Mouse (Mus musculus): ENCODE data around the gene Zswim7. TPM values are rescaled to one million over a fixed set of nuclear protein-coding genes. Genes with fewer than 3 reads are reported as not detected.
"Not testable (repeated sequence)": the region's sequence is repeated elsewhere in the genome, so short reads cannot be mapped to it uniquely, and the experiment has no call there.

Gene Zswim7
- polyA plus RNA-seq, 1 experiment, result 17.4 TPM

GRCm38 (mm10) chr11:62298883-62299282 is 17.7 kb upstream of the Zswim7 start:
- Histone ChIP-seq H3K4me1 (ENCODE audit: control insufficient read depth, insufficient read depth, insufficient read length, low read length) (no peaks in the 10 kb centered on the region), H3K27me3 (ENCODE audit: control insufficient read depth, insufficient read depth, low read length) (no peaks in the 10 kb centered on the region), H3K27ac (ENCODE audit: insufficient read depth, low read depth, low read length) (no peak overlapping the region), H3K4me3 (ENCODE audit: low read depth, low read length) (no peak overlapping the region), H3K36me3 (ENCODE audit: control insufficient read depth, insufficient read depth, low read length) (peaks cover 38% of the 10 kb centered on the region)
- TF ChIP-seq POLR2A (IDR thresholded peaks at IDR 0.05; ENCODE audit: low read depth, low read length) (no peak), CTCF (IDR thresholded peaks at IDR 0.05; ENCODE audit: extremely low read depth, insufficient read length, insufficient replicate concordance, low read depth, low read length) (no peak)
- 90% methylated on average over 6 of the region's 6 CpGs for WGBS

DNA sequence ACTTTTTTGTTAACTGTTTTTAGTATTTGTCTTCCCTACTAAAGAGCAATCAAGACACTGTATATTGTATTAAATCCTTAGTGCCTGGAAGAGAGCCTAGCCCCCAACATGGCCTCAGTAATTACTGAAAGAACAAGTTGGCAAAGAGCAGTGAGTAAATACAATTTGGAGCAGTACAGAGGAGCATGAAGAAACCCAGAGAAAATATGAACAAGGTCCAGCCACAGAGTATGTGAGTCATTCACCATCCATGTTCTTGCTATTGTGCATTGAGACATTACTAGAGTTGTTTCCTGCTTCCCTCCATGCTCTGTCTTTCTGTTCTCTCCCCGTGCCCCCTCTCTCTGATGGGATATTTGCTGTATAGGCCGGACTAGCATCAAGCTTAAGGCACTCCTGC is 12.9 kb upstream of the Zswim7 start:
- Histone ChIP-seq H3K4me3 (ENCODE audit: low read depth, low read length) (no peak overlapping the region), H3K4me1 (ENCODE audit: control insufficient read depth, insufficient read depth, insufficient read length, low read length) (no peaks in the 10 kb centered on the region), H3K27me3 (ENCODE audit: control insufficient read depth, insufficient read depth, low read length) (no peaks in the 10 kb centered on the region), H3K27ac (ENCODE audit: insufficient read depth, low read depth, low read length) (no peak overlapping the region), H3K36me3 (ENCODE audit: control insufficient read depth, insufficient read depth, low read length) (peaks cover 30% of the 10 kb centered on the region)
- WGBS, result 78% methylated on average over 2 of the region's 2 CpGs
- TF ChIP-seq POLR2A (IDR thresholded peaks at IDR 0.05; ENCODE audit: low read depth, low read length), result no peak
- no peak for TF ChIP-seq CTCF (IDR thresholded peaks at IDR 0.05; ENCODE audit: extremely low read depth, insufficient read length, insufficient replicate concordance, low read depth, low read length)

DNA sequence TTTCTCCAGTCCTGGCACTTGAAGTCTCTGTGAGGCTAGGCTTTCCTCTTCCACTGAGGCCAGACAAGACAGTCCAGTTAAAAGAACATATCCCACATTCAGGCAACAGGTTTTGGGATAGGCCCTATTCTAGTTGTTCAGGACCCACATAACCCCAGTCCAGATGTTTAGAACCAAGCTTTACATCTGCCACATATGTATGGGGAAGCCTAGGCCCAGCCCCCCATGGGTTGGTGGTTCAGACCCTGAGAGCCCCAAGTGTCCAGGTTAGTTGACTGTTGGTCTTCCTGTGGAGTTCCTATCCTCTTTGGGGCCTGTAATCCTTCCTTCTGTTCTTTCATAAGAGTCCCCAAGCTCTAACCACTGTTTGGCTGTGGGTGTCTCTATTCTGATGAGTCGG is 6.5 kb upstream of the Zswim7 start:
- Histone ChIP-seq H3K4me1 (ENCODE audit: control insufficient read depth, insufficient read depth, insufficient read length, low read length) (no peaks in the 10 kb centered on the region), H3K27me3 (ENCODE audit: control insufficient read depth, insufficient read depth, low read length) (no peaks in the 10 kb centered on the region), H3K4me3 (ENCODE audit: low read depth, low read length) (no peak overlapping the region), H3K36me3 (ENCODE audit: control insufficient read depth, insufficient read depth, low read length) (peaks cover 39% of the 10 kb centered on the region), H3K27ac (ENCODE audit: insufficient read depth, low read depth, low read length) (no peak overlapping the region)
- no peak for TF ChIP-seq CTCF (IDR thresholded peaks at IDR 0.05; ENCODE audit: extremely low read depth, insufficient read length, insufficient replicate concordance, low read depth, low read length)
- TF ChIP-seq POLR2A (IDR thresholded peaks at IDR 0.05; ENCODE audit: low read depth, low read length), result no peak
- WGBS, result 97% methylated on average over 1 of the region's 1 CpGs

DNA sequence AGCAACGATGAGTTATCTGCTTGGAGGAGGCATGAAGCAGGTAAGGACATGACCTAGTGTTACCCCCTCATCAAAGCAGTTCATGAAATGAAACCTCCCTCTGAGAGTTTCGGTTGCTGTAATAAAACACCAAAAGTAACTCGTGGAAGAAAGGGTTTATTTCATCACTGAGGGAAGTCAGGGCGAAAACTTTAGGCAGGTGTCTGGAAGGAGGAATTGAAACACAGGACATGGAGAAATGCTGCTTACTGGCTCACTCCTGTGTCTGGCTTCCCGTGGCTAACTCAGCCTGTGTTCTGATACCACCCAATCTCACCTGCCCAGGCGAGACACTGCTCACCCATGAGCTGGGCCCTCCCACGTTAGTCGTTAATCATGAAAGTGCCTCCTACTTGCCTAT is 3.8 kb upstream of the Zswim7 start:
- peaks cover 32% of the 10 kb centered on the region for H3K36me3 ChIP-seq (ENCODE audit: control insufficient read depth, insufficient read depth, low read length)
- 79% methylated on average over 8 of the region's 8 CpGs for WGBS
- H3K27me3 ChIP-seq (ENCODE audit: control insufficient read depth, insufficient read depth, low read length), result no peaks in the 10 kb centered on the region
- no peak overlapping the region for H3K27ac ChIP-seq (ENCODE audit: insufficient read depth, low read depth, low read length)
- H3K4me3 ChIP-seq (ENCODE audit: low read depth, low read length), result no peak overlapping the region
- TF ChIP-seq CTCF (IDR thresholded peaks at IDR 0.05; ENCODE audit: extremely low read depth, insufficient read length, insufficient replicate concordance, low read depth, low read length) (no peak), POLR2A (IDR thresholded peaks at IDR 0.05; ENCODE audit: low read depth, low read length) (no peak)
- H3K4me1 ChIP-seq (ENCODE audit: control insufficient read depth, insufficient read depth, insufficient read length, low read length), result no peaks in the 10 kb centered on the region

DNA sequence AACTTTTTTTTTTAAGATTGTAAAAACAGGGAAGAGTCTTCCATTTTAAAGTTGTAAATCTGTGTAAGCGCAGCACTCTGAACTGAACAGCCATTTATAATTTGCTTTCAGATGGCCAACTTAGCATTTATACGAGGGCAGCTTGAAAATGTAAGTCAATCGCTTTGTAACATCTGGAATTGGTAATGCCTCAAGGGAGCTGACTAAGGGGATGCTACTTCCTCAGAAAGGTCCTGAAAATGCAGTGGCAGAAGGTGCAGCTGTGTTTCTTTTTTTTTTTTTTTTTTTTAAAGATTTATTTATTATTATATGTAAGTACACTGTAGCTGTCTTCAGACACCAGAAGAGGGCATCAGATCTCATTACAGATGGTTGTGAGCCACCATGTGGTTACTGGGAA is 2.8 kb upstream of the Zswim7 start:
- H3K36me3 ChIP-seq (ENCODE audit: control insufficient read depth, insufficient read depth, low read length), result peaks cover 32% of the 10 kb centered on the region
- WGBS, result 95% methylated on average over 3 of the region's 3 CpGs
- H3K4me1 ChIP-seq (ENCODE audit: control insufficient read depth, insufficient read depth, insufficient read length, low read length), result not testable (repeated sequence)

GRCm38 (mm10) chr11:62281601-62281997 is 424 bp upstream of the Zswim7 start:
- Histone ChIP-seq H3K4me1 (ENCODE audit: control insufficient read depth, insufficient read depth, insufficient read length, low read length) (peaks cover 2% of the 10 kb centered on the region; the same call in 1 of the 2 replicates), H3K27me3 (ENCODE audit: control insufficient read depth, insufficient read depth, low read length) (no peaks in the 10 kb centered on the region), H3K27ac (ENCODE audit: insufficient read depth, low read depth, low read length) (peak overlapping the region; percentile 86), H3K36me3 (ENCODE audit: control insufficient read depth, insufficient read depth, low read length) (peaks cover 21% of the 10 kb centered on the region), H3K4me3 (ENCODE audit: low read depth, low read length) (peak overlapping the region; percentile 97)
- WGBS, result 2% methylated on average over 50 of the region's 57 CpGs
- TF ChIP-seq POLR2A (IDR thresholded peaks at IDR 0.05; ENCODE audit: low read depth, low read length) (no peak), CTCF (IDR thresholded peaks at IDR 0.05; ENCODE audit: extremely low read depth, insufficient read length, insufficient replicate concordance, low read depth, low read length) (no peak)

More for the DNA sequence above, 2.8 kb upstream of the Zswim7 start:
- not testable (repeated sequence) for H3K27me3 ChIP-seq (ENCODE audit: control insufficient read depth, insufficient read depth, low read length); H3K27ac ChIP-seq (ENCODE audit: insufficient read depth, low read depth, low read length); H3K4me3 ChIP-seq (ENCODE audit: low read depth, low read length)

DNA sequence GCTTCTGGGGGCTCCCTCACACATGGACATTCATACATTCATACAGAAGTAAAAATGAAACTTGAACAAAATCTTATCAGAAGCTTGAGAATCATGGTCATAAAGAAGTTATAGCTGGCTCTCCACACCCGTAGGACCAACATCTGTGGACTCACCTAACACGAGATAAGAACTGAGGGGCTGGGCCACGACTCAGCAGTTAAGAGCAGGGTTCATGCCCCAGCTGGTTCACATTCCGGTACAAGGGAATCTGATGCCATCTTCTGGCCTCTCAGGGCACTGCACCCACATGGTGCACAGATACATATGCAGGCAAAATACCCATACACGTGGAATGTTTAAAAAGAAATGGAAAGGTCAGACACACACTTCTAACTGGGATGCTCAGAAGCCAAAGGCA is 3.1 kb downstream of the Zswim7 start:
- peaks cover 2% of the 10 kb centered on the region; the same call in 1 of the 2 replicates for H3K4me1 ChIP-seq (ENCODE audit: control insufficient read depth, insufficient read depth, insufficient read length, low read length)
- H3K27ac ChIP-seq (ENCODE audit: insufficient read depth, low read depth, low read length), result peak overlapping the region; percentile 68; the same call in 1 of the 2 replicates
- WGBS, result 5% methylated on average over 5 of the region's 5 CpGs
- H3K4me3 ChIP-seq (ENCODE audit: low read depth, low read length), result peak overlapping the region; percentile 35
- 0 out of 2 replicates have a peak, but pooled peaks cover under 1% of the 10 kb centered on the region for H3K36me3 ChIP-seq (ENCODE audit: control insufficient read depth, insufficient read depth, low read length)
- H3K27me3 ChIP-seq (ENCODE audit: control insufficient read depth, insufficient read depth, low read length), result no peaks in the 10 kb centered on the region
- TF ChIP-seq POLR2A (IDR thresholded peaks at IDR 0.05; ENCODE audit: low read depth, low read length) (no peak), CTCF (IDR thresholded peaks at IDR 0.05; ENCODE audit: extremely low read depth, insufficient read length, insufficient replicate concordance, low read depth, low read length) (peak; percentile 82; the same call in 1 of the 2 replicates)

GRCm38 (mm10) chr11:62277086-62277485 is 4.1 kb downstream of the Zswim7 start:
- Histone ChIP-seq H3K36me3 (ENCODE audit: control insufficient read depth, insufficient read depth, low read length) (no peaks in the 10 kb centered on the region), H3K27ac (ENCODE audit: insufficient read depth, low read depth, low read length) (no peak overlapping the region), H3K4me3 (ENCODE audit: low read depth, low read length) (no peak overlapping the region), H3K4me1 (ENCODE audit: control insufficient read depth, insufficient read depth, insufficient read length, low read length) (peaks cover 2% of the 10 kb centered on the region; the same call in 1 of the 2 replicates), H3K27me3 (ENCODE audit: control insufficient read depth, insufficient read depth, low read length) (no peaks in the 10 kb centered on the region)
- TF ChIP-seq POLR2A (IDR thresholded peaks at IDR 0.05; ENCODE audit: low read depth, low read length), result no peak
- no peak for TF ChIP-seq CTCF (IDR thresholded peaks at IDR 0.05; ENCODE audit: extremely low read depth, insufficient read length, insufficient replicate concordance, low read depth, low read length)
- 84% methylated on average over 8 of the region's 8 CpGs for WGBS

All from small intestine, adult 2 months (tissue).